Mouse (Mus musculus): ENCODE results near the gene Ppp1r14c.

GRCm38 (mm10) chr10:3513947-3514346 is 148.1 kb downstream of the Ppp1r14c start:
- TF ChIP-seq CTCF (IDR thresholded peaks at IDR 0.05; ENCODE audit: insufficient read depth, low read length) (no peak), POLR2A (IDR thresholded peaks at IDR 0.05; ENCODE audit: borderline replicate concordance, extremely low read depth, low read depth, low read length) (no peak)

Measured in lung, adult 2 months (tissue).